Mouse (Mus musculus) CH12.LX (cell line): ENCODE measurements at regions not wholly inside any gene's neighbourhood (a gene's known extent, or its start where the extent isn't known, plus 50 kb on each side); places are given as distances from the start of the nearest gene placed in this dataset.

Source experiments
- DNase-seq: peaks from one replicate; pipeline ENCODE4 v3.0.0-alpha.2; 2013; ENCODE audit errors: extremely low read depth
- H3K27ac ChIP-seq: 2 replicates; pipeline ENCODE4 v1.5.1; 2012; ENCODE audit warnings: low read depth, mild to moderate bottlenecking, control low read depth, moderate library complexity; ENCODE audit not compliant: insufficient read depth
- H3K27me3 ChIP-seq: replicated peaks from 2 replicates; pipeline ENCODE3; 2012; ENCODE audit warnings: inconsistent platforms
- H3K36me3 ChIP-seq, 2 experiments: replicated peaks in 1 of 2; 2 replicates each; pipeline versions ENCODE3 to v1.6.1; 2012; ENCODE audit warnings: inconsistent platforms in 1 of 2, low read length in 1 of 2, mild to moderate bottlenecking in 1 of 2, mixed read lengths in 1 of 2, moderate library complexity in 1 of 2; ENCODE audit not compliant: control insufficient read depth in 1 of 2, insufficient read depth in 1 of 2
- H3K4me1 ChIP-seq, 2 experiments: 2 replicates each; pipeline ENCODE4 v1.6.1; 2012; ENCODE audit warnings: inconsistent platforms in 1 of 2, moderate library complexity in 1 of 2; ENCODE audit not compliant: insufficient read depth in 2 of 2, control insufficient read depth in 1 of 2
- H3K4me2 ChIP-seq: 2 replicates; pipeline ENCODE4 v1.6.1; 2012; ENCODE audit warnings: low read depth, mild to moderate bottlenecking, control low read depth; ENCODE audit not compliant: poor library complexity, insufficient read depth, severe bottlenecking
- H3K4me3 ChIP-seq, 3 experiments: fragments of 150-350 bp in 1 of 3; sonication (generic) in 1 of 3; replicated peaks in 1 of 3; 2 replicates each; pipeline versions ENCODE3 to v1.5.1; 2011 to 2012; ENCODE audit warnings: low read depth in 2 of 3, low read length in 2 of 3, mild to moderate bottlenecking in 2 of 3, moderate library complexity in 2 of 3, control low read depth in 1 of 3, improper control_type of control experiment in 1 of 3, inconsistent platforms in 1 of 3, mixed read lengths in 1 of 3; ENCODE audit not compliant: poor library complexity in 1 of 3
- H3K79me2 ChIP-seq: replicated peaks from 2 replicates; pipeline ENCODE4 v1.6.1; 2012; ENCODE audit warnings: mild to moderate bottlenecking, moderate library complexity; ENCODE audit not compliant: control insufficient read depth, poor library complexity, insufficient read depth, severe bottlenecking; ENCODE audit errors: extremely low read depth
- H3K9ac ChIP-seq: 2 replicates; pipeline ENCODE4 v1.6.1; 2012; ENCODE audit warnings: low read depth, mild to moderate bottlenecking, control low read depth, moderate library complexity; ENCODE audit not compliant: insufficient read depth
- H3K9me3 ChIP-seq: replicated peaks from 2 replicates; pipeline ENCODE3; 2012; ENCODE audit warnings: low read length, inconsistent platforms, mixed read lengths
- CHD2 ChIP-seq: IDR thresholded peaks from 2 replicates; pipeline ENCODE4 v1.6.1; 2011; ENCODE audit warnings: low read length, improper control_type of control experiment
- ELF1 ChIP-seq: IDR thresholded peaks from 2 replicates; pipeline ENCODE4 v1.6.1; 2014; ENCODE audit warnings: low read depth, mild to moderate bottlenecking, inconsistent platforms, low read length, improper control_type of control experiment
- EP300 ChIP-seq: IDR thresholded peaks from 2 replicates; pipeline ENCODE4 v1.6.1; 2011; ENCODE audit warnings: low read length, improper control_type of control experiment
- GABPA ChIP-seq: IDR thresholded peaks from 2 replicates; pipeline ENCODE4 v1.6.1; 2012; ENCODE audit warnings: low read depth, low read length, improper control_type of control experiment, inconsistent platforms; ENCODE audit not compliant: insufficient replicate concordance
- HCFC1 ChIP-seq: IDR thresholded peaks from 2 replicates; pipeline ENCODE4 v1.6.1; 2012; ENCODE audit warnings: low read depth, mild to moderate bottlenecking, inconsistent platforms, low read length, improper control_type of control experiment
- IRF4 ChIP-seq: IDR thresholded peaks from 2 replicates; pipeline ENCODE4 v1.6.1; 2014; ENCODE audit warnings: low read depth, mild to moderate bottlenecking, inconsistent platforms, low read length, improper control_type of control experiment
- JUN ChIP-seq: IDR thresholded peaks from 2 replicates; pipeline ENCODE4 v1.6.1; 2011; ENCODE audit warnings: low read depth, mild to moderate bottlenecking, low read length, improper control_type of control experiment, moderate library complexity; ENCODE audit not compliant: insufficient read depth
- KAT2A ChIP-seq: IDR thresholded peaks from 2 replicates; pipeline ENCODE4 v1.6.1; 2012; ENCODE audit warnings: low read length, improper control_type of control experiment, inconsistent platforms; ENCODE audit not compliant: insufficient replicate concordance
- MAX ChIP-seq: IDR thresholded peaks from 2 replicates; pipeline ENCODE4 v1.6.1; 2011; ENCODE audit warnings: low read length, improper control_type of control experiment
- MYC ChIP-seq: IDR thresholded peaks from 2 replicates; pipeline ENCODE4 v1.6.1; 2011; ENCODE audit warnings: low read depth, mild to moderate bottlenecking, improper control_type of control experiment, low read length
- NELFE ChIP-seq: IDR thresholded peaks from 2 replicates; pipeline ENCODE4 v1.6.1; 2011; ENCODE audit warnings: low read depth, low read length, improper control_type of control experiment
- NRF1 ChIP-seq: IDR thresholded peaks from 2 replicates; pipeline ENCODE4 v1.6.1; 2014; ENCODE audit warnings: low read depth, mild to moderate bottlenecking, inconsistent platforms, low read length, improper control_type of control experiment, moderate library complexity
- PAX5 ChIP-seq: IDR thresholded peaks from 2 replicates; pipeline ENCODE4 v1.6.1; 2012; ENCODE audit warnings: low read length, inconsistent platforms, mixed read lengths
- POLR2A ChIP-seq: IDR thresholded peaks from 2 replicates; pipeline ENCODE4 v1.6.1; 2011; ENCODE audit warnings: low read depth, mild to moderate bottlenecking, improper control_type of control experiment, low read length
- POLR2AphosphoS2 ChIP-seq: IDR thresholded peaks from 2 replicates; pipeline ENCODE4 v1.6.1; 2011; ENCODE audit warnings: low read depth, low read length, improper control_type of control experiment
- RCOR1 ChIP-seq: conservative IDR thresholded peaks from 2 replicates; pipeline ENCODE4 v1.6.1; 2012; ENCODE audit warnings: low read depth, mild to moderate bottlenecking, inconsistent platforms, low read length, improper control_type of control experiment
- SMC3 ChIP-seq: IDR thresholded peaks from 2 replicates; pipeline ENCODE4 v1.6.1; 2011; ENCODE audit warnings: low read depth, low read length, improper control_type of control experiment
- TBP ChIP-seq: conservative IDR thresholded peaks from 2 replicates; pipeline ENCODE4 v1.6.1; 2011; ENCODE audit warnings: low read depth, low read length, improper control_type of control experiment
- USF1 ChIP-seq: IDR thresholded peaks from 2 replicates; pipeline ENCODE4 v1.6.1; 2014; ENCODE audit warnings: low read depth, mild to moderate bottlenecking, inconsistent platforms, low read length, improper control_type of control experiment
- USF2 ChIP-seq: conservative IDR thresholded peaks from 2 replicates; pipeline ENCODE4 v1.6.1; 2011; ENCODE audit warnings: low read depth, low read length, improper control_type of control experiment
- ZKSCAN1 ChIP-seq: IDR thresholded peaks from 2 replicates; pipeline ENCODE4 v1.6.1; 2012; ENCODE audit warnings: low read depth, inconsistent platforms, low read length, improper control_type of control experiment, borderline replicate concordance
- dilution Hi-C: fragments of 300-500 bp; cut with MboI; formaldehyde crosslinking; loops from 2 replicates; pipeline ENCODE4 v1.14.3; 2020; ENCODE audit warnings: low sequenced_read_pairs; ENCODE audit not compliant: extremely low pct_unique_long_range_greater_than_20kb, extremely low pct_ligation_motif_present
- in situ Hi-C: fragments of 300-500 bp; cut with MboI; formaldehyde crosslinking; loops from 3 replicates; pipeline ENCODE4 v1.14.3; 2019; ENCODE audit warnings: low sequenced_read_pairs, low pct_ligation_motif_present, low pct_unique_long_range_greater_than_20kb, mixed read lengths

GRCm38 (mm10) chr11:63565471-63566232 lies 356.4 kb downstream of the Hs3st3b1 start:
- DNase-seq, result no peak
- H3K4me2 ChIP-seq, result no peak overlapping the region
- dilution Hi-C loops, result no loop called here
- in situ Hi-C loops, result no loop called here
- no peaks in the 10 kb centered on the region for H3K4me1 ChIP-seq
- no peaks in the 10 kb centered on the region for H3K27me3 ChIP-seq
- H3K27ac ChIP-seq, result no peak overlapping the region
- no peaks in the 10 kb centered on the region for H3K36me3 ChIP-seq
- H3K9me3 ChIP-seq, result no peaks in the 10 kb centered on the region
- no peak overlapping the region for H3K9ac ChIP-seq
- no peak overlapping the region for H3K4me3 ChIP-seq
- no peak for TF ChIP-seq RCOR1
- no peaks in the 10 kb centered on the region for H3K79me2 ChIP-seq

GRCm38 (mm10) chr11:63569785-63570479 lies 352.2 kb downstream of the Hs3st3b1 start:
- Histone ChIP-seq H3K27me3 (peaks cover 2% of the 10 kb centered on the region), H3K27ac (no peak overlapping the region), H3K79me2 (no peaks in the 10 kb centered on the region), H3K4me2 (no peak overlapping the region), H3K9me3 (no peaks in the 10 kb centered on the region)
- dilution Hi-C loops, result no loop called here
- no peak for DNase-seq
- in situ Hi-C loops, result no loop called here
- TF ChIP-seq POLR2A, result no peak
- TF ChIP-seq, all 38 proteins: peak for 0
- Histone ChIP-seq H3K4me3 (no peak overlapping the region), H3K4me1 (no peaks in the 10 kb centered on the region), H3K9ac (no peak overlapping the region), H3K36me3 (no peaks in the 10 kb centered on the region)

- TF ChIP-seq EP300 (no peak), IRF4 (no peak), SMC3 (no peak), TBP (no peak), ELF1 (no peak), POLR2AphosphoS2 (no peak), MYC (no peak), ZKSCAN1 (no peak), KAT2A (no peak), HCFC1 (no peak), POLR2A (no peak), USF2 (no peak), GABPA (no peak), PAX5 (no peak), USF1 (no peak), NELFE (no peak), NRF1 (no peak), CHD2 (no peak), MAX (no peak), JUN (no peak)
- Histone ChIP-seq H3K36me3 (no peaks in the 10 kb centered on the region), H3K79me2 (no peaks in the 10 kb centered on the region), H3K27me3 (peaks cover 2% of the 10 kb centered on the region), H3K9ac (no peak overlapping the region), H3K4me3 (no peak overlapping the region), H3K27ac (no peak overlapping the region), H3K4me1 (no peaks in the 10 kb centered on the region), H3K4me2 (no peak overlapping the region), H3K9me3 (no peaks in the 10 kb centered on the region)
- dilution Hi-C loops, result no loop called here
- no peak for DNase-seq
- in situ Hi-C loops, result no loop called here
Measured at GRCm38 (mm10) chr11:63570646-63571045, 351.4 kb downstream of the Hs3st3b1 start.
